Mouse (Mus musculus): ENCODE measurements around the gene Plekha4. TPM values are rescaled to one million over a fixed set of nuclear protein-coding genes. Genes with fewer than 3 reads are reported as not detected.

The Plekha4 gene
- polyA plus RNA-seq, 1 experiment from 2014 or later, result 0.51 TPM

- H3K4me1 ChIP-seq (ENCODE audit: insufficient read depth), result peaks cover 17% of the 10 kb centered on the region
- H3K36me3 ChIP-seq (replicated peaks; ENCODE audit: insufficient read depth, low read length), result peaks cover 3% of the 10 kb centered on the region; the same call in 1 of the 2 replicates
- H3K4me3 ChIP-seq (ENCODE audit: low read depth, low read length), result no peak overlapping the region
- DNase-seq, result no peak
- no peaks in the 10 kb centered on the region for H3K27me3 ChIP-seq (ENCODE audit: insufficient read depth, low read length)
- H3K27ac ChIP-seq (ENCODE audit: low read depth), result no peak overlapping the region
- TF ChIP-seq EP300 (IDR thresholded peaks at IDR 0.05; ENCODE audit: low read depth) (no peak), CTCF (IDR thresholded peaks at IDR 0.05; ENCODE audit: low read depth) (no peak)
- WGBS (ENCODE audit: insufficient replicate concordance), result 4% methylated on average over 6 of the region's 6 CpGs
- no peak overlapping the region; the same call in 1 of the 2 replicates for H3K4me2 ChIP-seq (ENCODE audit: low read depth, low read length)
- H3K9ac ChIP-seq (replicated peaks), result no peak overlapping the region
- no peaks in the 10 kb centered on the region for H3K9me3 ChIP-seq (ENCODE audit: low read length)
- ATAC-seq, result no peak
Observed at GRCm38 (mm10) chr7:45529461-45529860, 3.3 kb downstream of the Plekha4 start.

DNA sequence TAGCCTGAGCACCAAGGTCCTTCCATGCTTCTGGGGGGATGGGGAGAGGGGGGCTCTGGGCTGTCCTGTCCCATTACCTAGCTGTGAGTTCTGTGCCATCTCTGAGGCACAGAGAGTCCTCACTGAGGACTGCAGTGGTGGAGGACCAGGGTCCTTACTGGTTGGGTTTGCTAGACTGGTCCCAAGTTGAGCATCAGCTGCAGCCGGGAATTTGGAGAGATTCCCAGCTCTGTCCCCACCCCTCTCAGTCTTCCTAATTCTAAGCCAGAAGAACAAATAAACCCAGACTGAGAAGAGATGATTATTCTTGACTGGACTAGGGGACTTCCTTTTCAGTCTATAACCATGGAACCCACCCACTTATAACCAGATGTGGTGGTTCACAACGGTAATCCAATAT lies 4.5 kb downstream of the Plekha4 start:
- no peak for ATAC-seq
- WGBS (ENCODE audit: insufficient replicate concordance), result 45% methylated on average over 2 of the region's 2 CpGs
- Histone ChIP-seq H3K36me3 (replicated peaks; ENCODE audit: insufficient read depth, low read length) (no peaks in the 10 kb centered on the region), H3K4me2 (ENCODE audit: low read depth, low read length) (no peak overlapping the region), H3K27me3 (ENCODE audit: insufficient read depth, low read length) (no peaks in the 10 kb centered on the region), H3K27ac (ENCODE audit: low read depth) (no peak overlapping the region), H3K4me1 (ENCODE audit: insufficient read depth) (peaks cover 14% of the 10 kb centered on the region), H3K9me3 (ENCODE audit: low read length) (no peaks in the 10 kb centered on the region), H3K9ac (replicated peaks) (no peak overlapping the region), H3K4me3 (ENCODE audit: low read depth, low read length) (no peak overlapping the region)
- TF ChIP-seq CTCF (IDR thresholded peaks at IDR 0.05; ENCODE audit: low read depth), result no peak
- TF ChIP-seq EP300 (IDR thresholded peaks at IDR 0.05; ENCODE audit: low read depth), result no peak
- DNase-seq, result no peak

DNA sequence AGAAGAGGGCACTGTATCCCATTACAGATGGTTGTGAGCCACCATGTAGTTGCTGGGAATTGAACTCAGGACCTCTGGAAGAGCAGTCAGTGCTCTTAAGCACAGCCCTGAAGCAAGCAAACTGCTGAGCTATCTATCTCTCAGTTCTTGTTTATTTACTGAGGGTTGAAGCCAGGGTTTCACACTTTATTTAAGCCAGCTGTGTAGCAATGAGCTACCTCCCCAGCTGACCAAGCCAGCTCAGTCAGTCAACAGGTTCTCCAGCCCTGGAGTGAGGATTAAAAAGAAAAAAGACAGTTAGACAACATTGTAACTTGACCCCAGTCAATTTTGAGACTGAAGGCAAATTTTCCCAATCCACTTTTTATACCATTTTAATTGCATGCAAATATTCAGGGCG lies 9.5 kb downstream of the Plekha4 start:
- TF ChIP-seq EP300 (IDR thresholded peaks at IDR 0.05; ENCODE audit: low read depth) (no peak), CTCF (IDR thresholded peaks at IDR 0.05; ENCODE audit: low read depth) (0 out of 2 replicates have a peak, but pooled peaks have one; percentile 24)
- no peak overlapping the region for H3K4me2 ChIP-seq (ENCODE audit: low read depth, low read length)
- 74% methylated on average over 1 of the region's 1 CpGs for WGBS (ENCODE audit: insufficient replicate concordance)
- no peak overlapping the region for H3K9ac ChIP-seq (replicated peaks)
- H3K27ac ChIP-seq (ENCODE audit: low read depth), result no peak overlapping the region
- H3K4me1 ChIP-seq (ENCODE audit: insufficient read depth), result peaks cover 17% of the 10 kb centered on the region
- H3K27me3 ChIP-seq (ENCODE audit: insufficient read depth, low read length), result no peaks in the 10 kb centered on the region
- H3K36me3 ChIP-seq (replicated peaks; ENCODE audit: insufficient read depth, low read length), result no peaks in the 10 kb centered on the region
- H3K4me3 ChIP-seq (ENCODE audit: low read depth, low read length), result no peak overlapping the region
- ATAC-seq, result no peak
- H3K9me3 ChIP-seq (ENCODE audit: low read length), result no peaks in the 10 kb centered on the region
- no peak for DNase-seq

DNA sequence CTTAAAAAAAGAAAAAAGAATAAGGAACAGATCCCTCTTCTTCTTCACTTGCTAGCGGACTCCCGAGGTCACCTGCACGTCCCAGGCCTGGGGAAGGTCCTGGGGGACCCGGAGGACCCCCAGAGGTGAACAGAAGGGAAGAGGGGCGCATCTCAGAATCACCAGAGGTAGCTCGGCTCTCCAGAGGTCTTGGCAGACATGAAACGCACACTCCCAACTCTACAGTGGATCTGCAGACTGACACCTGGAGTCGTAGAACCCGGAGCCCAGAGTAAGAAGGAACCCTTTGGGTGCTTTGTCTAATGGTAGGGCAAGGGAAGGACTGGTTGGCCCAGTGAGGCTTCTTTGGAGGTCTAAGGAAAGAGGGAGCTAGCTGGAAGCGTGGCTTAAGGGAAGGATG lies 11.5 kb downstream of the Plekha4 start:
- peak overlapping the region; percentile 77 for H3K4me2 ChIP-seq (ENCODE audit: low read depth, low read length)
- DNase-seq (no peak), ATAC-seq (no peak)
- H3K9me3 ChIP-seq (ENCODE audit: low read length), result no peaks in the 10 kb centered on the region
- H3K4me1 ChIP-seq (ENCODE audit: insufficient read depth), result peaks cover 15% of the 10 kb centered on the region; the same call in 1 of the 2 replicates
- no peak for TF ChIP-seq CTCF (IDR thresholded peaks at IDR 0.05; ENCODE audit: low read depth)
- no peak for TF ChIP-seq EP300 (IDR thresholded peaks at IDR 0.05; ENCODE audit: low read depth)
- H3K36me3 ChIP-seq (replicated peaks; ENCODE audit: insufficient read depth, low read length), result no peaks in the 10 kb centered on the region
- no peak overlapping the region for H3K27ac ChIP-seq (ENCODE audit: low read depth)
- 83% methylated on average over 10 of the region's 10 CpGs for WGBS (ENCODE audit: insufficient replicate concordance)
- no peak overlapping the region for H3K9ac ChIP-seq (replicated peaks)
- H3K27me3 ChIP-seq (ENCODE audit: insufficient read depth, low read length), result no peaks in the 10 kb centered on the region
- H3K4me3 ChIP-seq (ENCODE audit: low read depth, low read length), result no peak overlapping the region

GRCm38 (mm10) chr7:45538163-45539041 lies 12.3 kb downstream of the Plekha4 start:
- peak overlapping the region; percentile 38 for H3K4me3 ChIP-seq (ENCODE audit: low read depth, low read length)
- H3K27ac ChIP-seq (ENCODE audit: low read depth), result no peak overlapping the region
- no peaks in the 10 kb centered on the region for H3K9me3 ChIP-seq (ENCODE audit: low read length)
- DNase-seq, result peak; percentile 38
- H3K4me2 ChIP-seq (ENCODE audit: low read depth, low read length), result peak overlapping the region; percentile 77
- peak; percentile 83 for ATAC-seq
- no peaks in the 10 kb centered on the region for H3K27me3 ChIP-seq (ENCODE audit: insufficient read depth, low read length)
- TF ChIP-seq CTCF (IDR thresholded peaks at IDR 0.05; ENCODE audit: low read depth) (peak; percentile 41), EP300 (IDR thresholded peaks at IDR 0.05; ENCODE audit: low read depth) (no peak)
- 7% methylated on average over 28 of the region's 29 CpGs for WGBS (ENCODE audit: insufficient replicate concordance)
- no peaks in the 10 kb centered on the region for H3K36me3 ChIP-seq (replicated peaks; ENCODE audit: insufficient read depth, low read length)
- H3K9ac ChIP-seq (replicated peaks), result peak overlapping the region; percentile 58; the same call in 1 of the 2 replicates
- peaks cover 15% of the 10 kb centered on the region; the same call in 1 of the 2 replicates for H3K4me1 ChIP-seq (ENCODE audit: insufficient read depth)

GRCm38 (mm10) chr7:45539095-45539494 lies 13.0 kb downstream of the Plekha4 start:
- peaks cover 15% of the 10 kb centered on the region; the same call in 1 of the 2 replicates for H3K4me1 ChIP-seq (ENCODE audit: insufficient read depth)
- H3K27ac ChIP-seq (ENCODE audit: low read depth), result no peak overlapping the region
- no peaks in the 10 kb centered on the region for H3K27me3 ChIP-seq (ENCODE audit: insufficient read depth, low read length)
- no peak overlapping the region for H3K9ac ChIP-seq (replicated peaks)
- ATAC-seq, result no peak
- 80% methylated on average over 3 of the region's 3 CpGs for WGBS (ENCODE audit: insufficient replicate concordance)
- no peak overlapping the region for H3K4me2 ChIP-seq (ENCODE audit: low read depth, low read length)
- no peaks in the 10 kb centered on the region for H3K9me3 ChIP-seq (ENCODE audit: low read length)
- H3K4me3 ChIP-seq (ENCODE audit: low read depth, low read length), result no peak overlapping the region
- H3K36me3 ChIP-seq (replicated peaks; ENCODE audit: insufficient read depth, low read length), result no peaks in the 10 kb centered on the region
- TF ChIP-seq EP300 (IDR thresholded peaks at IDR 0.05; ENCODE audit: low read depth), result no peak
- no peak for TF ChIP-seq CTCF (IDR thresholded peaks at IDR 0.05; ENCODE audit: low read depth)
- no peak for DNase-seq

Data from liver, postnatal 0 days (tissue).